Mouse (Mus musculus) forebrain, embryonic 11.5 days (tissue): ENCODE measurements around the gene Cit. TPM values are rescaled to one million over a fixed set of nuclear protein-coding genes. Genes with fewer than 3 reads are reported as not detected.

Experiments
- ATAC-seq: fragments of 200-750 bp; cut with Nextera tagmentation; replicated peaks from 2 replicates; pipeline ENCODE4 v1.8.0; 2017; ENCODE audit warnings: moderate TSS enrichment; ENCODE audit not compliant: low FRiP score
- DNase-seq: peaks from one replicate; pipeline ENCODE4 v3.0.0-alpha.2; 2017; ENCODE audit warnings: low spot score
- H3K27ac ChIP-seq: fragments of 300-500 bp; sonication (generic); 2 replicates; pipeline ENCODE4 v1.5.1; 2014; ENCODE audit warnings: low read depth, low read length
- H3K27me3 ChIP-seq: fragments of 300-500 bp; sonication (generic); 2 replicates; pipeline ENCODE4 v1.6.1; 2014; ENCODE audit warnings: mild to moderate bottlenecking, low read length, mixed read lengths; ENCODE audit not compliant: control insufficient read depth, insufficient read depth
- H3K36me3 ChIP-seq: fragments of 300-500 bp; sonication (generic); 2 replicates; pipeline ENCODE4 v1.6.1; 2014; ENCODE audit warnings: mild to moderate bottlenecking, low read length, moderate library complexity, mixed read lengths; ENCODE audit not compliant: control insufficient read depth, insufficient read depth
- H3K4me1 ChIP-seq: fragments of 300-500 bp; sonication (generic); replicated peaks from 2 replicates; pipeline ENCODE4 v1.6.1; 2014; ENCODE audit warnings: low read length, mixed read lengths; ENCODE audit not compliant: control insufficient read depth, insufficient read depth
- H3K4me2 ChIP-seq: fragments of 300-500 bp; sonication (generic); 2 replicates; pipeline ENCODE4 v1.6.1; 2014; ENCODE audit warnings: low read depth, mild to moderate bottlenecking, low read length, moderate library complexity, mixed read lengths; ENCODE audit not compliant: severe bottlenecking
- H3K4me3 ChIP-seq: fragments of 300-500 bp; sonication (generic); 2 replicates; pipeline ENCODE4 v1.5.1; 2014; ENCODE audit warnings: low read depth, low read length
- H3K9ac ChIP-seq: fragments of 300-500 bp; sonication (generic); 2 replicates; pipeline ENCODE4 v1.6.1; 2014; ENCODE audit warnings: low read length
- H3K9me3 ChIP-seq: fragments of 300-500 bp; sonication (generic); 2 replicates; pipeline ENCODE4 v1.6.1; 2016; ENCODE audit warnings: low read length, mixed read lengths; ENCODE audit not compliant: control insufficient read depth
- WGBS: fragments of 180-500 bp; shearing (Covaris S2); extraction: QIAGEN DNeasy Blood & Tissue Kit; methylation state at CpG from one replicate; pipeline ENCODE4 v1.1.7; 2014; 5-methylcytosine and 5-hydroxymethylcytosine counted together
- polyA plus RNA-seq: library from polyadenylated mRNA; unstranded; fragments of >200 nt; fragmentation: Nextera tagmentation; extraction: Ambion mirVana; gene quantifications from 2 replicates; pipeline ENCODE4 v1.2.1, GENCODE M21; 2014

Gene Cit
- polyA plus RNA-seq, 1 experiment from 2014 or later: 48.9 TPM

DNA sequence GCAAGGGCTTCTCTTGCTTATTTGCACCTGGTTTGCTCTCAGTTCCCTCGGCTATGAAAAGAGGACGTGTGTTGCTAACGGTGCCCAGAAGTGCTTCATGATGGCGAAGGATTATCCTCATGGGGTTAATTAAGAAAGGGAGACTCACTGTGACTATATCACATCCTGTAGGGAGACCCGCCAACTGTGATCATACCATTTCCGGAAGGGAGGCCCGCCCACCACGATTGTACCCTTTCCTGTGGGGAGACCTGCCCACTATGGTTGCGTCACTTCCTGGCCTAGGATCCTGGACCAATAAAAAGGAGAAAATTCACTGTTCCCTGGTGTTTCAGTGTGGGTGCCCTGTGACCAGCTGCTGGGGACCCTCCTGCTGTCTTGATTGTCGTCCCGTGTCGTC is 9.3 kb downstream of the Cit start:
- no peak for DNase-seq
- no peak overlapping the region for H3K9ac ChIP-seq
- no peaks in the 10 kb centered on the region for H3K4me1 ChIP-seq
- 88% methylated on average over 12 of the region's 12 CpGs for WGBS
- no peak overlapping the region for H3K27ac ChIP-seq
- no peak overlapping the region for H3K4me2 ChIP-seq
- no peaks in the 10 kb centered on the region for H3K9me3 ChIP-seq
- ATAC-seq: no peak
- no peaks in the 10 kb centered on the region for H3K27me3 ChIP-seq
- no peak overlapping the region for H3K4me3 ChIP-seq
- H3K36me3 ChIP-seq: peaks cover 11% of the 10 kb centered on the region

GRCm38 (mm10) chr5:115858652-115859051 is 13.6 kb downstream of the Cit start:
- Histone ChIP-seq H3K27ac (no peak overlapping the region), H3K36me3 (peaks cover 7% of the 10 kb centered on the region), H3K4me3 (no peak overlapping the region), H3K27me3 (no peaks in the 10 kb centered on the region), H3K9ac (no peak overlapping the region), H3K9me3 (no peaks in the 10 kb centered on the region), H3K4me1 (no peaks in the 10 kb centered on the region), H3K4me2 (no peak overlapping the region)
- ATAC-seq: no peak
- DNase-seq: no peak
- 83% methylated on average over 6 of the region's 6 CpGs for WGBS

DNA sequence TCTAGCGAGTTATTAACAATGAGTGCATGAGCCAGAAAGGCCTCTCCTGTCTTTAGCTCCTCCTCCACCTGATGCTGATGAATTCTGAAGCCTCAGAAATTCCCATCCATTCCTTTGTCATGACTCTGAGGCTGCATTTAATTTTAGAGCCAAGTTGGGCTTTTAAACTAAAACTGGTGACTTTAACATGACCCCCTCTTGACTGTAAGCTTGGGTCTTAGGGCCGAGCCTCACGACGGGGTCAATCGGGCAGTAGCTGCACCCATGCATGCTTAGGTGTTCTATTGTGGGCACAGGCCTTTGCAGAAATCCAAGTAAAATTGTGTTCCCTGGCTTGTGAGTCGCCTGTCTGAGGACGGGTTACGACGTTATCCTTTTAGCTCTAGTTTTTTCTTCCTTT is 14.4 kb downstream of the Cit start:
- peaks cover 7% of the 10 kb centered on the region for H3K36me3 ChIP-seq
- no peaks in the 10 kb centered on the region for H3K27me3 ChIP-seq
- no peak for ATAC-seq
- no peak overlapping the region for H3K27ac ChIP-seq
- DNase-seq: no peak
- no peak overlapping the region for H3K4me2 ChIP-seq
- H3K4me3 ChIP-seq: no peak overlapping the region
- WGBS: 90% methylated on average over 9 of the region's 9 CpGs
- no peaks in the 10 kb centered on the region for H3K4me1 ChIP-seq
- H3K9me3 ChIP-seq: no peaks in the 10 kb centered on the region
- H3K9ac ChIP-seq: no peak overlapping the region

DNA sequence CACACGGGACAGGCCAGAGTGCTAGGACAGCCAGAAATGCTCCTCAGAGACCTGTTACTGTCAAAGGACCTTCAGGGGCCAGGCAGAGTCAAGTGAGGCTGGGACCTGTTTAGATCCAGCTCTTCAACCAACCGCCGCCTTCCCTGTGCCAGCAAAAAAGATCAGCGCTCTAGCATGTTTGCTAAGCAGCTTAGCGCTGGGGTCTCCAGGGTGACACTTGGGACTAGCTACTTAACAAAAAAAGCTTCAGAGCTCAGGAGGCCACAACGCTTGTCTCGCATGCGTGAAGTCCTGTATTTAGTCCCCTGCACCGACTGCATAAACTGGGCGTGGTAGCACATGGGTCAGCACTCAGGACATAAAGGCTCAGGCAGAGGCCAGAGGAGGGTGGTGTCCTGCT is 16.9 kb downstream of the Cit start:
- WGBS: 92% methylated on average over 10 of the region's 10 CpGs
- DNase-seq (no peak), ATAC-seq (no peak)
- no peak overlapping the region for H3K27ac ChIP-seq
- H3K4me1 ChIP-seq: no peaks in the 10 kb centered on the region
- H3K4me2 ChIP-seq: no peak overlapping the region
- H3K36me3 ChIP-seq: peaks cover under 1% of the 10 kb centered on the region
- H3K27me3 ChIP-seq: no peaks in the 10 kb centered on the region
- no peak overlapping the region for H3K9ac ChIP-seq
- H3K9me3 ChIP-seq: no peaks in the 10 kb centered on the region
- no peak overlapping the region for H3K4me3 ChIP-seq

DNA sequence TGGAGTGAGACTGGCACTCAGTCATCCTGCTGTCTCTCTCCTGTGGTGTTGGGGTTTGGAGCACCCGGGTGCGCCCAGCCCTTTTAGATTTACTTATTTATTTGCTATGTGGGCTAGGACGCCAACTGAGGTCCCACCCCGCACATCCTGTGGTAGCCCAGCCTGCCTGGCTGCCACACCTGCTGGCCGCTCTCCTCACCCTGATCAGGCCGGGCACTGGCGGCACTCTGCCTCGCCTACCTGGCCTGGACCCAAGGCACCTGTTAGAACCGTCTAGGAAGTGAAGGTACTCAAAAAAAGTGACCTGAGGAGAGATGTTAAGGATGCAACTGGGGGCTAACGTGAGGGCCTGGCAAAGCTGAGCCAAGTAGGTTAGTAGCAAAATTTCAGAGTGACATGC is 17.4 kb downstream of the Cit start:
- Histone ChIP-seq H3K27ac (no peak overlapping the region), H3K9ac (no peak overlapping the region), H3K4me3 (no peak overlapping the region), H3K4me2 (no peak overlapping the region), H3K36me3 (no peaks in the 10 kb centered on the region; the same call in 1 of the 2 replicates), H3K4me1 (no peaks in the 10 kb centered on the region), H3K9me3 (no peaks in the 10 kb centered on the region), H3K27me3 (no peaks in the 10 kb centered on the region)
- no peak for ATAC-seq
- WGBS: 92% methylated on average over 10 of the region's 10 CpGs
- no peak for DNase-seq

DNA sequence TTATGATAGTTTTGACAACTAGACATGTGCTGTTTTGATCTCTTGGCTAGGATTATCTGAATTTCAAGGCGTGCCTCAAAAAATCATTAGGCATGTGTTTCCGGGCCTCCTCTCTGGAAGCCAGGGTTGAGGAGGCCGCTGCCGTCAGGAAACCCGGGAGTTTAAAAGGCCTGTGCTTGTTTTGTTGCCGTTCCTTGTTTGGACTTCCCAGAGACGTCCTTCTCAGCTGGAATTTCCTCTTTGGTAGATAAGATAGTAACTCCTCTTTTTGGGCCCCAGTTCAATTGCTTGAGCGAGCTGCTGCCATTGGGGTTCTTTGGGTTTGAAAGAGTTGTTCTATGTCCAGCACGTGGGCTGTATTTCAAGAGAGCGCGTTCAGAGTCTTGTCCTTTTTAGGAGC is 21.2 kb downstream of the Cit start:
- no peaks in the 10 kb centered on the region for H3K27me3 ChIP-seq
- no peak overlapping the region for H3K9ac ChIP-seq
- no peaks in the 10 kb centered on the region for H3K4me1 ChIP-seq
- no peaks in the 10 kb centered on the region for H3K9me3 ChIP-seq
- no peaks in the 10 kb centered on the region; the same call in 1 of the 2 replicates for H3K36me3 ChIP-seq
- ATAC-seq (no peak), DNase-seq (no peak)
- H3K4me3 ChIP-seq: no peak overlapping the region
- WGBS: 87% methylated on average over 11 of the region's 11 CpGs
- no peak overlapping the region; the same call in 1 of the 2 replicates for H3K27ac ChIP-seq
- H3K4me2 ChIP-seq: no peak overlapping the region

DNA sequence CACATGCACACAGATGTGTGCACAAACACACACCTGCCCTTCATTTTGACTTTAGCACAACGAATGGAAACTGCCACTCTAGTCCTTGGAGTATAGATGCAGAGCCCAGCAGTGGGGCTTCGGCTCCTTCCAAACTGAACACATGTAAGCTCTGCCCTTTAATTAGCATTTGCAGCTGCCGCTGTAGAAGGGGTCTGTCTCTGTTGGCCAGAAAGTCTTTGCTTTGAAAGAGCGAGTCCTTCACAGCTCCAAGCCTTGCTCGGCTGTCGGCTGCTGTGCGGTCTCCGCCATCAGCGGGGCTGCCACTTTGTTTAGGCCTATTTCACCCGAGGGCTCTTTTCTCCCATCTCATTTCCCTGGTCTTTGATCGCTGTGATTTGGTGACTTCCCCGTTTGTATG is 23.5 kb downstream of the Cit start:
- DNase-seq: no peak
- WGBS: 76% methylated on average over 12 of the region's 12 CpGs
- no peaks in the 10 kb centered on the region; the same call in 1 of the 2 replicates for H3K36me3 ChIP-seq

DNA sequence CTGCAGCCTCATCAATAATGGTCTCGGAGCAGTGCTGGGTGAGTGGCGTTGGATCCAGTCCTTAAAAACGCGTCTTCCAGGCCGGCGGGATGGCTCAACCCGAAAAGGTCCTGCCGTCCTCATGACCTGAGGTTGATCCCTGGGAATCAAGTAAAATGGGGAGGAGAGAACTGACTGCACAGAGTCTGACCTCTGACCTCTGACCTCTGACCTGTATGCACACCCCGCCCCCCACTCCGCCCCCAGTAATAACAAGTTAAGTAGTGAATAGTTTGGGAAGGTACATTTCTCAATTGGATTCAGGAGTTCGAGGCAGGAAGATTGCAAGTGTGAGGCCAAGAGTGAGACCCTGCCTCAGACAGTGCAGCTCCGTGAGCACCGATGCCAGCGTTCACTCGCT is 24.1 kb downstream of the Cit start:
- 87% methylated on average over 15 of the region's 15 CpGs for WGBS
- no peaks in the 10 kb centered on the region for H3K4me1 ChIP-seq
- H3K27me3 ChIP-seq: no peaks in the 10 kb centered on the region
- no peaks in the 10 kb centered on the region for H3K9me3 ChIP-seq
- no peak overlapping the region for H3K4me3 ChIP-seq
- no peak overlapping the region for H3K9ac ChIP-seq
- no peak overlapping the region for H3K27ac ChIP-seq
- H3K36me3 ChIP-seq: 0 out of 2 replicates have a peak, but pooled peaks cover 2% of the 10 kb centered on the region
- no peak overlapping the region for H3K4me2 ChIP-seq
- no peak for DNase-seq
- ATAC-seq: no peak

More for the DNA sequence above, 23.5 kb downstream of the Cit start:
- H3K4me3 ChIP-seq: no peak overlapping the region
- H3K27me3 ChIP-seq: no peaks in the 10 kb centered on the region
- H3K9me3 ChIP-seq: no peaks in the 10 kb centered on the region
- H3K27ac ChIP-seq: no peak overlapping the region
- no peak overlapping the region for H3K9ac ChIP-seq
- ATAC-seq: no peak
- H3K4me2 ChIP-seq: no peak overlapping the region
- H3K4me1 ChIP-seq: no peaks in the 10 kb centered on the region

- WGBS: 96% methylated on average over 10 of the region's 10 CpGs
- Histone ChIP-seq H3K4me1 (no peaks in the 10 kb centered on the region), H3K4me2 (no peak overlapping the region), H3K36me3 (peaks cover 2% of the 10 kb centered on the region; the same call in 1 of the 2 replicates), H3K4me3 (no peak overlapping the region), H3K9ac (no peak overlapping the region), H3K27ac (no peak overlapping the region), H3K9me3 (no peaks in the 10 kb centered on the region), H3K27me3 (no peaks in the 10 kb centered on the region)
- DNase-seq (no peak), ATAC-seq (no peak)
These were observed 26.1 kb downstream of the Cit start for GRCm38 (mm10) chr5:115871153-115871552.
